Mouse (Mus musculus) liver, embryonic 15.5 days (tissue): ENCODE data around the gene Tmem176b. TPM values are rescaled to one million over a fixed set of nuclear protein-coding genes. Genes with fewer than 3 reads are reported as not detected.
A peak's percentile ranks its signal among the peaks of the same experiment; 100 is the strongest.
"Not testable (repeated sequence)": the region's sequence is repeated elsewhere in the genome, so short reads cannot be mapped to it uniquely, and the experiment has no call there.

Experiments
- ATAC-seq: fragments of 200-750 bp; cut with Nextera tagmentation; 2 replicates; pipeline ENCODE4 v1.8.0; 2017; ENCODE audit warnings: moderate number of reproducible peaks, mild to moderate bottlenecking, moderate library complexity; ENCODE audit not compliant: insufficient read depth
- H3K27ac ChIP-seq: fragments of 300-500 bp; sonication (generic); replicated peaks from 2 replicates; pipeline ENCODE4 v1.5.1; 2015; ENCODE audit warnings: mild to moderate bottlenecking, inconsistent platforms
- H3K27me3 ChIP-seq: fragments of 300-500 bp; sonication (generic); 2 replicates; pipeline ENCODE4 v1.6.1; 2015; ENCODE audit warnings: mild to moderate bottlenecking, inconsistent platforms
- H3K36me3 ChIP-seq: fragments of 300-500 bp; sonication (generic); replicated peaks from 2 replicates; pipeline ENCODE4 v1.6.1; 2015; ENCODE audit warnings: moderate library complexity, mild to moderate bottlenecking, inconsistent platforms
- H3K4me1 ChIP-seq: fragments of 300-500 bp; sonication (generic); replicated peaks from 2 replicates; pipeline ENCODE4 v1.6.1; 2015; ENCODE audit warnings: inconsistent platforms
- H3K4me2 ChIP-seq: fragments of 300-500 bp; sonication (generic); 2 replicates; pipeline ENCODE4 v1.6.1; 2015; ENCODE audit warnings: moderate library complexity, mild to moderate bottlenecking, inconsistent platforms
- H3K4me3 ChIP-seq: fragments of 300-500 bp; sonication (generic); replicated peaks from 2 replicates; pipeline ENCODE4 v1.5.1; 2015; ENCODE audit warnings: mild to moderate bottlenecking, inconsistent platforms
- H3K9ac ChIP-seq: fragments of 300-500 bp; sonication (generic); 2 replicates; pipeline ENCODE4 v1.6.1; 2015; ENCODE audit warnings: moderate library complexity, mild to moderate bottlenecking, inconsistent platforms
- H3K9me3 ChIP-seq: fragments of 300-500 bp; sonication (generic); replicated peaks from 2 replicates; pipeline ENCODE4 v1.6.1; 2016; ENCODE audit warnings: inconsistent platforms
- WGBS: fragments of 180-500 bp; shearing (Covaris S2); methylation state at CpG from one replicate; pipeline ENCODE4 v1.1.7; 2015; ENCODE audit warnings: mixed read lengths; ENCODE audit not compliant: insufficient replicate concordance; 5-methylcytosine and 5-hydroxymethylcytosine counted together
- polyA plus RNA-seq: library from polyadenylated mRNA; unstranded; fragments of >200 nt; fragmentation: Nextera tagmentation; extraction: Ambion mirVana; gene quantifications from 2 replicates; pipeline ENCODE4 v1.2.1, GENCODE M21; 2015

Tmem176b gene
- polyA plus RNA-seq: 182 and 213 TPM in 2 replicates

- Histone ChIP-seq H3K9ac (peak within 1 kb of the TSS; percentile 6; the same call in 1 of the 2 replicates), H3K4me2 (peak within 1 kb of the TSS; percentile 55), H3K4me3 (peak within 1 kb of the TSS; percentile 44), H3K4me1 (peaks cover 10% of the 10 kb centered on the region; the same call in 1 of the 2 replicates), H3K9me3 (no peaks in the 10 kb centered on the region), H3K27ac (peak within 1 kb of the TSS; percentile 68), H3K27me3 (no peaks in the 10 kb centered on the region), H3K36me3 (no peaks in the 10 kb centered on the region; the same call in 1 of the 2 replicates)
- 12% methylated on average over 6 of the region's 6 CpGs for WGBS
- ATAC-seq: peak; percentile 83
Measured at GRCm38 (mm10) chr6:48840973-48841625, at the start of gene Tmem176b. Tmem176b (minus strand) TSS chr6:48841496.

GRCm38 (mm10) chr6:48876510-48877135 is 35.3 kb upstream of the Tmem176b start:
- WGBS: 69% methylated on average over 5 of the region's 5 CpGs
- H3K27ac ChIP-seq: no peak overlapping the region
- ATAC-seq: no peak
- no peak overlapping the region for H3K9ac ChIP-seq
- H3K4me2 ChIP-seq: no peak overlapping the region
- no peaks in the 10 kb centered on the region for H3K36me3 ChIP-seq
- H3K27me3 ChIP-seq: no peaks in the 10 kb centered on the region
- no peaks in the 10 kb centered on the region for H3K4me1 ChIP-seq
- H3K9me3 ChIP-seq: no peaks in the 10 kb centered on the region
- no peak overlapping the region for H3K4me3 ChIP-seq

- no peak overlapping the region for H3K9ac ChIP-seq
- H3K4me3 ChIP-seq: no peak overlapping the region
- no peaks in the 10 kb centered on the region for H3K4me1 ChIP-seq
- no peak overlapping the region for H3K27ac ChIP-seq
- 62% methylated on average over 6 of the region's 6 CpGs for WGBS
- H3K36me3 ChIP-seq: no peaks in the 10 kb centered on the region
- H3K4me2 ChIP-seq: no peak overlapping the region
- ATAC-seq: no peak
- no peaks in the 10 kb centered on the region for H3K27me3 ChIP-seq
- H3K9me3 ChIP-seq: no peaks in the 10 kb centered on the region
Measured at GRCm38 (mm10) chr6:48875515-48875914, 34.2 kb upstream of the Tmem176b start.

- Histone ChIP-seq H3K27ac (no peak overlapping the region), H3K4me1 (no peaks in the 10 kb centered on the region), H3K4me2 (no peak overlapping the region), H3K4me3 (no peak overlapping the region), H3K36me3 (no peaks in the 10 kb centered on the region), H3K27me3 (no peaks in the 10 kb centered on the region), H3K9me3 (no peaks in the 10 kb centered on the region), H3K9ac (no peak overlapping the region)
- no peak for ATAC-seq
- WGBS: 36% methylated on average over 4 of the region's 4 CpGs
Measured at GRCm38 (mm10) chr6:48874576-48874975, 33.3 kb upstream of the Tmem176b start.

GRCm38 (mm10) chr6:48872596-48872995 is 31.3 kb upstream of the Tmem176b start, which contains the start of gene Aoc1:
Aoc1 (plus strand) TSS chr6:48872896.
- H3K27me3 ChIP-seq: no peaks in the 10 kb centered on the region
- no peaks in the 10 kb centered on the region for H3K4me1 ChIP-seq
- no peaks in the 10 kb centered on the region for H3K36me3 ChIP-seq
- H3K4me3 ChIP-seq: no peak within 1 kb of the TSS
- H3K9ac ChIP-seq: no peak within 1 kb of the TSS
- no peak within 1 kb of the TSS for H3K27ac ChIP-seq
- no peaks in the 10 kb centered on the region for H3K9me3 ChIP-seq
- 54% methylated on average over 5 of the region's 5 CpGs for WGBS
- H3K4me2 ChIP-seq: no peak within 1 kb of the TSS
- ATAC-seq: no peak

- Histone ChIP-seq H3K27ac (no peak overlapping the region), H3K4me2 (no peak overlapping the region), H3K4me1 (no peaks in the 10 kb centered on the region), H3K4me3 (no peak overlapping the region), H3K9me3 (no peaks in the 10 kb centered on the region), H3K36me3 (no peaks in the 10 kb centered on the region), H3K27me3 (no peaks in the 10 kb centered on the region), H3K9ac (no peak overlapping the region)
- no peak for ATAC-seq
- 51% methylated on average over 2 of the region's 2 CpGs for WGBS
Measured at GRCm38 (mm10) chr6:48869774-48870173, 28.5 kb upstream of the Tmem176b start.

GRCm38 (mm10) chr6:48867158-48867557 is 25.9 kb upstream of the Tmem176b start:
- H3K9me3 ChIP-seq: no peaks in the 10 kb centered on the region
- no peak overlapping the region for H3K4me3 ChIP-seq
- H3K27me3 ChIP-seq: no peaks in the 10 kb centered on the region
- 46% methylated on average over 4 of the region's 4 CpGs for WGBS
- no peak overlapping the region for H3K27ac ChIP-seq
- H3K9ac ChIP-seq: no peak overlapping the region
- ATAC-seq: no peak
- H3K36me3 ChIP-seq: no peaks in the 10 kb centered on the region
- no peak overlapping the region for H3K4me2 ChIP-seq
- no peaks in the 10 kb centered on the region for H3K4me1 ChIP-seq

- H3K36me3 ChIP-seq, ATAC-seq, H3K4me2 ChIP-seq, H3K4me3 ChIP-seq, H3K27ac ChIP-seq, H3K27me3 ChIP-seq, H3K9ac ChIP-seq, H3K9me3 ChIP-seq, H3K4me1 ChIP-seq: not testable (repeated sequence)
- 44% methylated on average over 1 of the region's 1 CpGs for WGBS
Measured at GRCm38 (mm10) chr6:48866355-48866950, 25.2 kb upstream of the Tmem176b start.

GRCm38 (mm10) chr6:48865152-48865745 is 24.0 kb upstream of the Tmem176b start:
- H3K9ac ChIP-seq: no peak overlapping the region
- no peak for ATAC-seq
- no peaks in the 10 kb centered on the region for H3K36me3 ChIP-seq
- no peak overlapping the region for H3K4me2 ChIP-seq
- WGBS: 67% methylated on average over 1 of the region's 1 CpGs
- no peaks in the 10 kb centered on the region for H3K9me3 ChIP-seq
- H3K27me3 ChIP-seq: no peaks in the 10 kb centered on the region
- no peak overlapping the region for H3K27ac ChIP-seq
- no peak overlapping the region for H3K4me3 ChIP-seq
- no peaks in the 10 kb centered on the region; the same call in 1 of the 2 replicates for H3K4me1 ChIP-seq

GRCm38 (mm10) chr6:48864723-48865122 is 23.4 kb upstream of the Tmem176b start:
- no peaks in the 10 kb centered on the region; the same call in 1 of the 2 replicates for H3K4me1 ChIP-seq
- 64% methylated on average over 3 of the region's 3 CpGs for WGBS
- no peaks in the 10 kb centered on the region for H3K27me3 ChIP-seq
- ATAC-seq: no peak
- no peaks in the 10 kb centered on the region for H3K9me3 ChIP-seq
- no peak overlapping the region for H3K9ac ChIP-seq
- H3K4me3 ChIP-seq: no peak overlapping the region
- H3K36me3 ChIP-seq: no peaks in the 10 kb centered on the region
- H3K27ac ChIP-seq: no peak overlapping the region
- no peak overlapping the region for H3K4me2 ChIP-seq

GRCm38 (mm10) chr6:48864181-48864580 is 22.9 kb upstream of the Tmem176b start:
- WGBS: 64% methylated on average over 3 of the region's 3 CpGs
- no peaks in the 10 kb centered on the region; the same call in 1 of the 2 replicates for H3K4me1 ChIP-seq
- no peak overlapping the region for H3K4me3 ChIP-seq
- H3K36me3 ChIP-seq: no peaks in the 10 kb centered on the region
- no peak overlapping the region for H3K4me2 ChIP-seq
- no peak overlapping the region for H3K9ac ChIP-seq
- H3K27me3 ChIP-seq: no peaks in the 10 kb centered on the region
- H3K27ac ChIP-seq: no peak overlapping the region
- H3K9me3 ChIP-seq: no peaks in the 10 kb centered on the region
- ATAC-seq: no peak
